Mouse (Mus musculus): Measurements from ENCODE around the gene Tprkb. TPM values are rescaled to one million over a fixed set of nuclear protein-coding genes. Genes with fewer than 3 reads are reported as not detected.
A peak's percentile ranks its signal among the peaks of the same experiment; 100 is the strongest.
"Not testable (repeated sequence)": the region's sequence is repeated elsewhere in the genome, so short reads cannot be mapped to it uniquely, and the experiment has no call there.

Tprkb gene
- total RNA-seq, 2 experiments from 2014 or later = 11.8 to 13.1 TPM

GRCm38 (mm10) chr6:85909704-85910103, 2.0 kb upstream of the Tprkb start:
- intact Hi-C loops (cut with DNase I) = loop anchor here (10.0 kb wide), 3 partner anchors 255 to 455 kb away; partner anchors contain the start of genes Alms1, Cct7 and Pradc1

GRCm38 (mm10) chr6:85915141-85915538, 3.5 kb downstream of the Tprkb start:
- intact Hi-C loops (cut with DNase I) = loop anchor here (5.0 to 10.0 kb wide), 2 partner anchors 47 to 460 kb away; partner anchors contain the start of genes Cct7, Dusp11 and Pradc1

More at GRCm38 (mm10) chr6:85909704-85910103, 2.0 kb upstream of the Tprkb start:
- no peak for DNase-seq (ENCODE audit: low spot score)

GRCm38 (mm10) chr6:85915539-85916513, 4.2 kb downstream of the Tprkb start, which contains the start of gene Nat8f1:
Gene Nat8f1, minus strand, starts transcription at chr6:85915687.
- intact Hi-C loops (cut with DNase I) = loop anchor here (5.0 to 10.0 kb wide), 2 partner anchors 46 to 461 kb away; partner anchors contain the start of genes Cct7, Dusp11 and Pradc1
- DNase-seq (ENCODE audit: low spot score) = peak; percentile 81

More at GRCm38 (mm10) chr6:85915141-85915538, 3.5 kb downstream of the Tprkb start:
- no peak for DNase-seq (ENCODE audit: low spot score)

- intact Hi-C loops (cut with DNase I) = loop anchor here (5.0 to 10.0 kb wide), 2 partner anchors 46 to 462 kb away; partner anchors contain the start of genes Cct7, Dusp11 and Pradc1
- no peak for DNase-seq (ENCODE audit: low spot score)
Observed at GRCm38 (mm10) chr6:85916596-85916995, 4.9 kb downstream of the Tprkb start.

DNA sequence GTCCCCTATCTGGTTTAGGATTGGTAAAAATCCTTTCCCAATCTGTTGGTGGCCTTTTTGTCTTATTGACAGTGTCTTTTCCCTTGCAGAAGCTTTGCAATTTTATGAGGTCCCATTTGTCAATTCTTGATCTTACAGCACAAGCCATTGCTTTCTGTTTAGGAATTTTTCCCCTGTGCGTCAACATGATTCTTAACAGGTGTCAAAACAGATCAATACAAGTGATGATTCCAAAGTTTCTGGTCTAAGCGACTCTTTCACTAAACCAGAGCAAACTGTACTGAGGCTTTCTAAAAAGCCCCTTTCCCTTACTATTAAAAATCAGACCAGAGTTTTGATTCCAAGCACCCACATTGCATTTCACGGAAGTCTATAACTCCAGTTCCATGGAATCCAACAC, 6.7 kb downstream of the Tprkb start:
- DNase-seq (ENCODE audit: low spot score) = not testable (repeated sequence)
- intact Hi-C loops (cut with DNase I) = loop anchor here (5.0 to 10.0 kb wide), 2 partner anchors 44 to 464 kb away; partner anchors contain the start of genes Cct7, Dusp11 and Pradc1

GRCm38 (mm10) chr6:85919401-85919800, 7.7 kb downstream of the Tprkb start:
- intact Hi-C loops (cut with DNase I) = loop anchor here (5.0 to 10.0 kb wide), 2 partner anchors 43 to 465 kb away; partner anchors contain the start of genes Cct7, Dusp11 and Pradc1
- DNase-seq (ENCODE audit: low spot score) = no peak

GRCm38 (mm10) chr6:85923643-85924042, 12.0 kb downstream of the Tprkb start:
- intact Hi-C loops (cut with DNase I) = no loop called here
- DNase-seq (ENCODE audit: low spot score) = no peak

DNA sequence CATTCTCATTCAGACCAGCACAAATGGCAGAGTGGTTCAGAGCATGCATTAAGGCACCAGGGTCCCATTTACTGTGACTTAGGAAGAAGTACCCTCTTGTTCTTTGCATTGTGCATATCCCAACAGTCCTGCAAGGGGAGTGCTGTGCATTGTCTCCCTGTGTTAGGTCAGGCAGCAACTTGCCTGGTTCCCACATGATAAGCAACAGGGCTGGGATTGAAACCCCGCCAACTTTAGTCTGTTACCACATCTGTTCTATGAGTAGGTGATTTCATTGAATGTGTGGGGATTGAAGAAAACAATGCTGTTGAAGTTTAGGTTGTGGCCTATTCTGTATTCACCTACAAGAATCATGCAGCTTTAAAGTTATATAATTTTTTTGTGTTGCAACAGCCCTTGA, 15.0 kb downstream of the Tprkb start:
- intact Hi-C loops (cut with DNase I) = no loop called here
- DNase-seq (ENCODE audit: low spot score) = no peak

DNA sequence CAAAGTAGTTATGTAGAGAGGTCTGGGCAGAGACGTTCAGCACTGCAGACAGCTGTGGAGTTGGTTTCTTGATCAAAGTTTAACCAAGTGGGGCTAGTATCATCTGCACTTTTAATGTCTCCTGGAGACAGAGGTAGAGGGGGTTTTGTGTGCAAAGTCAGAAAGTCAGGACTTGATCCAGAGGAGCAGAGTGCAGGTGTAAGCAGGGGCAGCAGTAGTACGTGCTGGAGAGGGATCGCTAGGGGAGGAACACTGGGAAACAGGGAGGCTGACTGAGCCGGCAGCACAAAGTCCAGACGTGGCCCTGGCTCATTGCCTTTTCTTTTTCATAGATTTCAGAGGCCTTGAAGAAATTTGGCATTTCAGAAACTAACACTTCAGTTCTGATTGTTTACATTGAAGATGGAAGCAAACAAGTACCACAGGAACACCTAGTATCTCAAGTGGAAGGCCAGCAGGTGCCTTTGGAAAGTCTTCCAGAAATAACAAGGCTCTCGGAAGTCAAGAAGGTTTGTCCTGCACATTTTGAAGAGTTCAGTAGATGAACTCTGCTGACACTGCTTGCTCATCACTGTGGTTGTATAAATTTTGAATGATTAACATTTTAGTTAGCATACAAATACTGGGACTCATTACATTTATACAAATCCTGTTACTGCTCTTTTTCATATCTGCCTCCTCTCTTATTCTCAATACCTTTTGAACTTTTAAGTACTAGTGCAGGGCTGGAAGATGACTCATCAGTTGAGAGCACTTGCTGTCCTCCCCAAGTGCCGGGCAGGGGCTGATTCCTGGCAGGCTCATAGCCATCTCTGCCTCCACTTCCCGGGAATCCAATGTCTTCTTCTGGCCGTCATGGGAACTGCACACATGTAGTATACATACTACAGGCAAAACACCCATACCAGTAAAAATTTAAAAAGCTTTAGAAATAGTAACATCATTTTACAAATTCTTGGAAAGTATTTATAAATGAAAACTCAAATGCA, 16.1 kb downstream of the Tprkb start:
- intact Hi-C loops (cut with DNase I) = no loop called here
- no peak for DNase-seq (ENCODE audit: low spot score)

DNA sequence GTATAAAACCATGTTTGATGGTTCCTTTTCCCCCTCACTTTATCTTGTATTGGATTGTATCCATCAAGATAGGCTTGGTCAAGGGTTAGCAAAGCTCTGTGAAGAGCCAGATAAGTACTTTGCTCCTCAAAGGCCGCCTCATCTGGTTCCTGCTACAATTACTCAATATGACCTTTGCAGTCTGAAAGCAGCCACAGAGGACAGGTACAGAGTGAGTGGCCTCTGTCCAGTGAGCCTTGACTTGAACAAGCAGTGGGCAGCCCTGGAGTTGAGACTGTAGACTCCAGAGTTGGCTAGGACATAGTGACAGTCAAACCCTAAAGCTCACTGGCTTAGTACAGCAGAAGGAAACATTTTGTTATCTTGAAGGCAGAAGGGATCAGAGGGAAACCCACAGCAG, 17.6 kb downstream of the Tprkb start:
- intact Hi-C loops (cut with DNase I) = no loop called here
- no peak for DNase-seq (ENCODE audit: low spot score)

DNA sequence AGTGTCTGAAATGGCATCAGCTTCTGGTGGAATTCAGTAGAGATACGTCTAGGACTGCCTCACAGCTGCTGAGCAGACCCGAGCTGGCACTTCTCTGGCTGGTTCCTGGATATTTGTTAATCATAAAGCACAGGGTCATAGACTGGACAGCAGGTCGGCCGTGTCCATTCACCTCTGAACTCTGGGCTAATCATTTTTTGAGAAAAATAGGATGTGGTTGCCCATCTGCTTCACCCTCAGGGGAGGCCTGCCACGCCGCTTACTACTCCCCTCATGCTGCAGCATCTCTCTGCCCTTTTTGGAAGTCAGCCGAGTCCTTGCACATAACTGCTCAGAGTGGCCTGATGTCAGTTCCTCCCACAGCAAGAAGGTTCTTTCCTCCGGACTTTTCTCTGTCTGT, 22.4 kb downstream of the Tprkb start:
- intact Hi-C loops (cut with DNase I) = loop anchor here (10.0 kb wide), 1 partner anchor 431 kb away; the partner anchor contains the start of gene Fam136a

DNA sequence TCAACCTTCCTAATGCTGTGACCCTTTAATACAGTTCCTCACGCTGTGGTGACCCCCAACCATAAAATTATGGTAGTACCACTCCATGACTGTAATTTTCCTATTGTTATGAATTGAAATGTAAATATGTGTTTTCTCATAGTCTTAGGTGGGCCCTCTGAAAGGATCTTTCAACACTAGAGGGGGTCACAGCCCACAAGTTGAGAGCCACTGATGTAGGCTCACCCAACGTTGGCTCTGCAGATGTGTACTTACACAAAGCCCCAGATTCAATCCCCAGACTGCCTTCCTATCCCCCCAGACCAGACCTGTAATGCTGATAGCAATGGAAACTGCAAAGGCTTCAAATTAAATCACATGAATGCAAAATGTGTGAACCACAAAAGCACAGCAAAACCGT, 24.0 kb downstream of the Tprkb start:
- intact Hi-C loops (cut with DNase I) = loop anchor here (10.0 kb wide), 1 partner anchor 429 kb away; the partner anchor contains the start of gene Fam136a
- DNase-seq (ENCODE audit: low spot score) = no peak

More for the DNA sequence above, 22.4 kb downstream of the Tprkb start:
- no peak for DNase-seq (ENCODE audit: low spot score)

- peak; percentile 84 for DNase-seq (ENCODE audit: low spot score)
- intact Hi-C loops (cut with DNase I) = loop anchor here (10.0 kb wide), 1 partner anchor 428 kb away; the partner anchor contains the start of gene Fam136a
Observed at GRCm38 (mm10) chr6:85936508-85937465, 25.1 kb downstream of the Tprkb start.

- intact Hi-C loops (cut with DNase I) = loop anchor here (2.0 to 10.0 kb wide), 3 partner anchors 20 to 426 kb away; partner anchors contain the start of gene Fam136a
Observed at GRCm38 (mm10) chr6:85938701-85939100, 27.0 kb downstream of the Tprkb start.

DNA sequence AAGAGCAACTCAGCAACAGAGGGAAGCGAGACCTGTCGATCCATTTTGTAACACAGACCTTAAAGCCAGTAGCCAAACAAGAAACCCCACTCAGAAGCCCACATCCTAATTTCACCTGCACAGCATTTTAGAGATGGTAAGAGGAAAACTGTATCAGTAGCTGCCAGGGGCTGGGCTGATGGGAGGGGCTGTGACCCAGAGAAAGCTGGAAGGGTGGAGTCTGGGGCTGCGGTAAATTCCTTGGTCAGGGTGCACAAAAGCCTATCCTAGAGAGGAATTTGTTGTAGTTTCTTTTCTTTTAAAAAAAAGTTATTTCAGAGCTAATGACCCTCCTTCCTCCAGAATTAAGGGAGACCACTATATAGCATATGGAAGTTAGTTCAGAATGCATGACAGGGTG, 30.8 kb downstream of the Tprkb start:
- no peak for DNase-seq (ENCODE audit: low spot score)

More at GRCm38 (mm10) chr6:85938701-85939100, 27.0 kb downstream of the Tprkb start:
- no peak for DNase-seq (ENCODE audit: low spot score)

DNA sequence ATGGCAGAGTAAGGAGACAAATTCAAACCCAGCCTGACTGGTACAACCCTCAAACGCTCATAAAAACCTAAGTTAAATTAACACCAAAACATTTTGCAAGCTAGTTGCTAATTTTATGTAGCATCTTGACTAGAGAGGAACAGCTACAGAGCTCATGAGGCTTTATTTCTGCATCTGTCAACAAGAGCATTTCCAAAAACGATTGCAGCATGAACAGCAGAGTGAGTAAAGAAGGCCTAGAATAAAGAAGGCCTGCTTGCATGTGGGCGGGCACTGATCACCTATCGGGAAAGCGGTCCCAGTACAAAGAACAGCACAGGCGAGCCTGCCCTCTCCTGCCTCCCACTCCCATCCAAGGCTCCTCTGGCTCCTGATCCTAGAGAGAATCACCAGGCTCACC, 36.9 kb downstream of the Tprkb start:
- intact Hi-C loops (cut with DNase I) = no loop called here
- no peak for DNase-seq (ENCODE audit: low spot score)

More for the DNA sequence above, 30.8 kb downstream of the Tprkb start:
- intact Hi-C loops (cut with DNase I) = no loop called here

GRCm38 (mm10) chr6:85957581-85957980, 45.9 kb downstream of the Tprkb start:
- intact Hi-C loops (cut with DNase I) = no loop called here
- no peak for DNase-seq (ENCODE audit: low spot score)

Measured in heart, postnatal 25 days (tissue).